Mouse (Mus musculus): ENCODE data around the gene Nadk. TPM values are rescaled to one million over a fixed set of nuclear protein-coding genes. Genes with fewer than 3 reads are reported as not detected.

Gene Nadk
- total and polyA plus RNA-seq, 3 experiments = 162 to 204 (median 199) TPM

GRCm38 (mm10) chr4:155606825-155607224 lies 44.6 kb downstream of the Nadk start:
- dilution Hi-C loops (cut with MboI; ENCODE audit: extremely low pct_ligation_motif_present, extremely low pct_unique_long_range_greater_than_20kb, low sequenced_read_pairs) (no loop called here), in situ Hi-C loops (cut with MboI; ENCODE audit: low pct_ligation_motif_present, low pct_unique_long_range_greater_than_20kb, low sequenced_read_pairs) (no loop called here)
- no peaks in the 10 kb centered on the region for H3K27me3 ChIP-seq (replicated peaks)

GRCm38 (mm10) chr4:155611860-155612259 lies 49.7 kb downstream of the Nadk start:
- in situ Hi-C loops (cut with MboI; ENCODE audit: low pct_ligation_motif_present, low pct_unique_long_range_greater_than_20kb, low sequenced_read_pairs) (no loop called here), dilution Hi-C loops (cut with MboI; ENCODE audit: extremely low pct_ligation_motif_present, extremely low pct_unique_long_range_greater_than_20kb, low sequenced_read_pairs) (no loop called here)
- H3K79me2 ChIP-seq (replicated peaks; ENCODE audit: control insufficient read depth, extremely low read depth, insufficient read depth, poor library complexity, severe bottlenecking) = no peaks in the 10 kb centered on the region; the same call in 1 of the 2 replicates
- H3K4me1 ChIP-seq (ENCODE audit: control insufficient read depth in 1 of 2, insufficient read depth in 2 of 2) = peaks cover 0 to 22% of the 10 kb centered on the region in 2 experiments; a peak in 2 of 4 replicates
- no peak overlapping the region for H3K27ac ChIP-seq (ENCODE audit: insufficient read depth, low read depth)
- peaks cover 50 to 81% of the 10 kb centered on the region in 2 experiments for H3K36me3 ChIP-seq (replicated peaks in 1 of 2; ENCODE audit: control insufficient read depth in 1 of 2, insufficient read depth in 1 of 2, low read length in 1 of 2)
- DNase-seq (ENCODE audit: extremely low read depth) = no peak
- TF ChIP-seq ZC3H11A (IDR thresholded peaks at IDR 0.05; ENCODE audit: low read depth, low read length) (no peak), ZMIZ1 (IDR thresholded peaks at IDR 0.05; ENCODE audit: low read depth, low read length) (no peak), ETS1 (conservative IDR thresholded peaks at IDR 0.05; ENCODE audit: low read depth, low read length) (no peak), CTCF (conservative IDR thresholded peaks at IDR 0.05 in 1 of 2, IDR thresholded peaks at IDR 0.05 in 1 of 2; ENCODE audit: low read depth in 2 of 2, low read length in 2 of 2) (no peak), ZNF384 (IDR thresholded peaks at IDR 0.05; ENCODE audit: low read depth, low read length) (no peak), GABPA (IDR thresholded peaks at IDR 0.05; ENCODE audit: insufficient replicate concordance, low read depth, low read length) (no peak), E2F4 (IDR thresholded peaks at IDR 0.05; ENCODE audit: insufficient replicate concordance, low read depth, low read length) (no peak)
- no peak overlapping the region for H3K4me2 ChIP-seq (ENCODE audit: insufficient read depth, low read depth, poor library complexity, severe bottlenecking)
- no peaks in the 10 kb centered on the region for H3K9me3 ChIP-seq (replicated peaks; ENCODE audit: low read length)
- H3K4me3 ChIP-seq (replicated peaks in 1 of 3; ENCODE audit: low read depth in 2 of 3, low read length in 2 of 3, poor library complexity in 1 of 3) = no peak overlapping the region
- no peak overlapping the region for H3K9ac ChIP-seq (ENCODE audit: insufficient read depth, low read depth)
- no peaks in the 10 kb centered on the region for H3K27me3 ChIP-seq (replicated peaks)

More at GRCm38 (mm10) chr4:155606825-155607224, 44.6 kb downstream of the Nadk start:
- no peak for DNase-seq (ENCODE audit: extremely low read depth)
- Histone ChIP-seq H3K4me3 (replicated peaks in 1 of 3; ENCODE audit: low read depth in 2 of 3, low read length in 2 of 3, poor library complexity in 1 of 3) (no peak overlapping the region), H3K4me2 (ENCODE audit: insufficient read depth, low read depth, poor library complexity, severe bottlenecking) (no peak overlapping the region), H3K27ac (ENCODE audit: insufficient read depth, low read depth) (no peak overlapping the region), H3K9me3 (replicated peaks; ENCODE audit: low read length) (no peaks in the 10 kb centered on the region), H3K79me2 (replicated peaks; ENCODE audit: control insufficient read depth, extremely low read depth, insufficient read depth, poor library complexity, severe bottlenecking) (peaks cover 23% of the 10 kb centered on the region), H3K36me3 (replicated peaks in 1 of 2; ENCODE audit: control insufficient read depth in 1 of 2, insufficient read depth in 1 of 2, low read length in 1 of 2) (peaks cover 15 to 72% of the 10 kb centered on the region in 2 experiments), H3K9ac (ENCODE audit: insufficient read depth, low read depth) (no peak overlapping the region), H3K4me1 (ENCODE audit: control insufficient read depth in 1 of 2, insufficient read depth in 2 of 2) (peaks cover 0 to 48% of the 10 kb centered on the region in 2 experiments; a peak in 2 of 4 replicates)
- TF ChIP-seq CHD1 (IDR thresholded peaks at IDR 0.05; ENCODE audit: low read depth, low read length) (no peak), NRF1 (IDR thresholded peaks at IDR 0.05; ENCODE audit: low read depth, low read length) (no peak), PAX5 (IDR thresholded peaks at IDR 0.05; ENCODE audit: low read length) (no peak), CHD2 (IDR thresholded peaks at IDR 0.05; ENCODE audit: low read length) (no peak), IRF4 (IDR thresholded peaks at IDR 0.05; ENCODE audit: low read depth, low read length) (no peak), MXI1 (IDR thresholded peaks at IDR 0.05; ENCODE audit: low read depth, low read length) (no peak)

DNA sequence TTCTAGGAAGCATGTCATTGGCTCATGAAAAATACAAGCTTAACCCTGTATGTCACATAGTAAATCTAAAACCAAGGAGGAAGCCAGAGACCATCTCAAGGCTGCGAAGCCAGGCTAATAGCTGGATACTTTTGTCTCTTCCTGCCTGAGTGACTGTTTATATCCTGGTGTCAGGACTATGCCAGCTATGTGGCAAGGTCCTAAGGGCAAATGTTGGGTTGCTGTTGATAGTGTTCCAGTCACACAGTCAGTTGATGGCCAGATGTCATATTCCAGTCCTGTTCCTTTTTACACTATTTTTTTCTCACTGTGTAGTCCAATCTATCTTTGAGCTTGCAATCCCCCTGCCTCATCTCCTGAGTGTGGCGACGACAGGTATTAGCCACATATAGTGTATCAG lies 51.1 kb downstream of the Nadk start:
- DNase-seq (ENCODE audit: extremely low read depth) = no peak
- Histone ChIP-seq H3K4me1 (ENCODE audit: control insufficient read depth in 1 of 2, insufficient read depth in 2 of 2) (peaks cover 0 to 19% of the 10 kb centered on the region in 2 experiments; a peak in 2 of 4 replicates), H3K9ac (ENCODE audit: insufficient read depth, low read depth) (no peak overlapping the region), H3K36me3 (replicated peaks in 1 of 2; ENCODE audit: control insufficient read depth in 1 of 2, insufficient read depth in 1 of 2, low read length in 1 of 2) (peaks cover 63 to 85% of the 10 kb centered on the region in 2 experiments), H3K4me3 (replicated peaks in 1 of 3; ENCODE audit: low read depth in 2 of 3, low read length in 2 of 3, poor library complexity in 1 of 3) (no peak overlapping the region), H3K27me3 (replicated peaks) (no peaks in the 10 kb centered on the region), H3K4me2 (ENCODE audit: insufficient read depth, low read depth, poor library complexity, severe bottlenecking) (no peak overlapping the region), H3K9me3 (replicated peaks; ENCODE audit: low read length) (no peaks in the 10 kb centered on the region), H3K27ac (ENCODE audit: insufficient read depth, low read depth) (no peak overlapping the region), H3K79me2 (replicated peaks; ENCODE audit: control insufficient read depth, extremely low read depth, insufficient read depth, poor library complexity, severe bottlenecking) (no peaks in the 10 kb centered on the region)
- no peak for TF ChIP-seq USF1 (IDR thresholded peaks at IDR 0.05; ENCODE audit: low read depth, low read length)
- TF ChIP-seq SIN3A (IDR thresholded peaks at IDR 0.05; ENCODE audit: low read length) = no peak
- no peak for TF ChIP-seq GABPA (IDR thresholded peaks at IDR 0.05; ENCODE audit: insufficient replicate concordance, low read depth, low read length)
- no peak for TF ChIP-seq CHD2 (IDR thresholded peaks at IDR 0.05; ENCODE audit: low read length)
- no peak for TF ChIP-seq HCFC1 (IDR thresholded peaks at IDR 0.05; ENCODE audit: low read depth, low read length)
- TF ChIP-seq KAT2A (IDR thresholded peaks at IDR 0.05; ENCODE audit: insufficient replicate concordance, low read length) = no peak
- TF ChIP-seq IRF4 (IDR thresholded peaks at IDR 0.05; ENCODE audit: low read depth, low read length) = no peak
- TF ChIP-seq POLR2AphosphoS2 (IDR thresholded peaks at IDR 0.05; ENCODE audit: low read depth, low read length) = no peak
- dilution Hi-C loops (cut with MboI; ENCODE audit: extremely low pct_ligation_motif_present, extremely low pct_unique_long_range_greater_than_20kb, low sequenced_read_pairs) (no loop called here), in situ Hi-C loops (cut with MboI; ENCODE audit: low pct_ligation_motif_present, low pct_unique_long_range_greater_than_20kb, low sequenced_read_pairs) (no loop called here)
